In the genomic region with DNA sequence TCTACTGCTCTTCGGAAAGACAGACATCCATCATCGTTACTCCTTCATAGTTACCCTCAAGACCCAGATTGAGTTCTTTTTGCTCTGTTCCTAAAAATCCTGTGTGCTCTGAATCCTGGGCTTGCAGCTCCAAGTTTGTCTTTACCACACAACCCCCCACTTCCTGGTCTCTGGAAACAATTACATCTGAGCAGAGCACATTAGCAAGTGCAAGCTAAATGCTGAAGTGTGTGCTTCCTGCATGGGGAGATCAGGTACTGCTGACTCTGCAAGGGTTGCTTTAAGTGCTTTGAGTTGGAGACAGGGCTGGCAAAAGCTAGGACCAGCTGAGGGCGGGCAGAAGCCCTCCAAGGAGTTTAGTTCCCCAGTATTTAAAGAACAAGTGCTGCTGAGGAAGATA, we compare ENCODE assay signal across 19 mouse cellular contexts.
A peak's percentile ranks its signal among the peaks of the same experiment; 100 is the strongest.
DNase-seq lines count a peak whose midpoint lies in the region; ATAC-seq and TF ChIP-seq lines count a peak whose summit lies in the region.
"Had no signal": no experiment of that assay in that cellular context is flagged by ENCODE, and none has a peak within 500 bp of the region (broad histone marks: within the 10 kb centered on the region; RNA-seq: fewer than 3 reads in every experiment).

No protein-coding gene starts in this region.

- peaks cover 12% of the 10 kb centered on the region for H3K4me1 ChIP-seq in embryonic facial prominence, embryonic 13.5 days
- H3K4me1 ChIP-seq in limb, embryonic 13.5 days, result peaks cover 15% of the 10 kb centered on the region
- H3K4me1 ChIP-seq in cerebellum, adult 2 months (ENCODE audit: control insufficient read depth, insufficient read depth, low read length), result no peaks in the 10 kb centered on the region
- H3K4me1 ChIP-seq in midbrain, embryonic 15.5 days, result no peaks in the 10 kb centered on the region
- no peaks in the 10 kb centered on the region for H3K4me1 ChIP-seq in thymus, adult 2 months (replicated peaks; ENCODE audit: control insufficient read depth, insufficient read depth, low read length)
- H3K4me1 ChIP-seq: kidney, embryonic 15.5 days; liver, embryonic 15.5 days; midbrain, embryonic 10.5 days; neural tube, embryonic 15.5 days had no signal

- TF ChIP-seq CTCF in cerebellum, adult 2 months (IDR thresholded peaks at IDR 0.05; ENCODE audit: borderline replicate concordance, insufficient read depth, low read depth, low read length), result no peak
- TF ChIP-seq CTCF in thymus, adult 2 months (IDR thresholded peaks at IDR 0.05; ENCODE audit: borderline replicate concordance, control insufficient read depth, extremely low read depth, insufficient read depth, low read length, poor library complexity), result no peak

- 36% methylated on average over 3 of the region's 3 CpGs for WGBS in embryonic facial prominence, embryonic 13.5 days
- WGBS in limb, embryonic 13.5 days, result 23% methylated on average over 3 of the region's 3 CpGs
- 73% methylated on average over 3 of the region's 3 CpGs for WGBS in cerebellum, adult 2 months
- WGBS in midbrain, embryonic 15.5 days, result 69% methylated on average over 3 of the region's 3 CpGs
- WGBS in thymus, adult 2 months, result 64% methylated on average over 3 of the region's 3 CpGs

- no peak overlapping the region for H3K9ac ChIP-seq in embryonic facial prominence, embryonic 13.5 days
- H3K9ac ChIP-seq in limb, embryonic 13.5 days, result no peak overlapping the region
- H3K9ac ChIP-seq in midbrain, embryonic 15.5 days, result no peak overlapping the region
- H3K9ac ChIP-seq: kidney, embryonic 15.5 days; liver, embryonic 15.5 days; neural tube, embryonic 15.5 days had no signal

- H3K27ac ChIP-seq in embryonic facial prominence, embryonic 13.5 days, result peak overlapping the region; percentile 22; the same call in 1 of the 2 replicates
- no peak overlapping the region; the same call in 1 of the 2 replicates for H3K27ac ChIP-seq in limb, embryonic 13.5 days
- no peak overlapping the region for H3K27ac ChIP-seq in cerebellum, adult 2 months (ENCODE audit: insufficient read depth, low read length)
- H3K27ac ChIP-seq in midbrain, embryonic 15.5 days, result no peak overlapping the region
- H3K27ac ChIP-seq in thymus, adult 2 months (ENCODE audit: control insufficient read depth, insufficient read depth, low read length), result no peak overlapping the region
- H3K27ac ChIP-seq: heart, embryonic 10.5 days; kidney, embryonic 15.5 days; liver, embryonic 15.5 days; midbrain, embryonic 10.5 days; neural tube, embryonic 15.5 days had no signal

- H3K36me3 ChIP-seq in embryonic facial prominence, embryonic 13.5 days, result no peaks in the 10 kb centered on the region
- H3K36me3 ChIP-seq in limb, embryonic 13.5 days, result no peaks in the 10 kb centered on the region
- H3K36me3 ChIP-seq in midbrain, embryonic 15.5 days (replicated peaks), result no peaks in the 10 kb centered on the region
- H3K36me3 ChIP-seq in thymus, adult 2 months (ENCODE audit: control insufficient read depth, insufficient read depth, low read length), result no peaks in the 10 kb centered on the region
- H3K36me3 ChIP-seq: heart, embryonic 10.5 days; kidney, embryonic 15.5 days; liver, embryonic 15.5 days; midbrain, embryonic 10.5 days; neural tube, embryonic 15.5 days had no signal

- H3K9me3 ChIP-seq in embryonic facial prominence, embryonic 13.5 days, result no peaks in the 10 kb centered on the region
- no peaks in the 10 kb centered on the region for H3K9me3 ChIP-seq in limb, embryonic 13.5 days
- H3K9me3 ChIP-seq in midbrain, embryonic 15.5 days, result no peaks in the 10 kb centered on the region
- H3K9me3 ChIP-seq: heart, embryonic 10.5 days; kidney, embryonic 15.5 days; liver, embryonic 15.5 days; midbrain, embryonic 10.5 days; neural tube, embryonic 15.5 days had no signal

- H3K4me2 ChIP-seq in embryonic facial prominence, embryonic 13.5 days, result no peak overlapping the region
- H3K4me2 ChIP-seq in limb, embryonic 13.5 days (replicated peaks), result 0 out of 2 replicates have a peak overlapping the region, but pooled peaks have one; percentile 3
- H3K4me2 ChIP-seq in midbrain, embryonic 15.5 days, result no peak overlapping the region
- H3K4me2 ChIP-seq: kidney, embryonic 15.5 days; liver, embryonic 15.5 days; neural tube, embryonic 15.5 days had no signal

- intact Hi-C loops in heart, postnatal 10 days (cut with DNase I), result no loop called here

- no peak overlapping the region for H3K4me3 ChIP-seq in embryonic facial prominence, embryonic 13.5 days
- H3K4me3 ChIP-seq in limb, embryonic 13.5 days, result no peak overlapping the region
- H3K4me3 ChIP-seq in cerebellum, adult 2 months (replicated peaks; ENCODE audit: insufficient read depth, low read depth, low read length), result no peak overlapping the region
- no peak overlapping the region for H3K4me3 ChIP-seq in midbrain, embryonic 15.5 days
- no peak overlapping the region for H3K4me3 ChIP-seq in thymus, adult 2 months (ENCODE audit: control insufficient read depth, insufficient read depth, low read length)
- H3K4me3 ChIP-seq: heart, embryonic 10.5 days; kidney, embryonic 15.5 days; liver, embryonic 15.5 days; midbrain, embryonic 10.5 days; neural tube, embryonic 15.5 days had no signal

- peak; percentile 1 to 4 for DNase-seq in heart, postnatal 10 days
- DNase-seq in heart, adult 18-20 months, result no peak
- DNase-seq in embryo, embryonic 10 days (ENCODE audit: low spot score), result peak; percentile 41
- DNase-seq in cerebellum, adult 2 months, result no peak
- no peak for DNase-seq in thymus, adult 2 months
- DNase-seq: adrenal gland, postnatal 10 days; cerebellum, adult 11-12 months; gastrocnemius, postnatal 14 days; heart, postnatal 14 days; lung, postnatal 36 days; thymus, postnatal 4 days had no signal

- H3K27me3 ChIP-seq in embryonic facial prominence, embryonic 13.5 days, result no peaks in the 10 kb centered on the region
- no peaks in the 10 kb centered on the region for H3K27me3 ChIP-seq in limb, embryonic 13.5 days
- H3K27me3 ChIP-seq in cerebellum, adult 2 months (ENCODE audit: control insufficient read depth, insufficient read depth, low read length), result no peaks in the 10 kb centered on the region
- H3K27me3 ChIP-seq in midbrain, embryonic 15.5 days (replicated peaks), result no peaks in the 10 kb centered on the region
- no peaks in the 10 kb centered on the region for H3K27me3 ChIP-seq in thymus, adult 2 months (ENCODE audit: control insufficient read depth, insufficient read depth, low read length)
- H3K27me3 ChIP-seq: kidney, embryonic 15.5 days; liver, embryonic 15.5 days; neural tube, embryonic 15.5 days had no signal

- peak; percentile 67; the same call in 1 of the 2 replicates for ATAC-seq in embryonic facial prominence, embryonic 13.5 days (ENCODE audit: insufficient number of reproducible peaks, insufficient read depth, low FRiP score, low TSS enrichment, low read depth)
- peak; percentile 85 for ATAC-seq in limb, embryonic 13.5 days (ENCODE audit: low FRiP score, low read depth)
- no peak for ATAC-seq in midbrain, embryonic 15.5 days (replicated peaks)

- no peak for TF ChIP-seq POLR2A in cerebellum, adult 2 months (IDR thresholded peaks at IDR 0.05; ENCODE audit: borderline replicate concordance, insufficient read depth, low read length)
- TF ChIP-seq POLR2A in thymus, adult 2 months (IDR thresholded peaks at IDR 0.05; ENCODE audit: control insufficient read depth, extremely low read depth, insufficient read depth, low read length, poor library complexity), result no peak

Comparison
In these comparisons a context has a peak if more than half of its experiments do, and no peak if none do; other contexts are left out.
1. DNase-seq: peak in heart, postnatal 10 days (2 of 2) and embryo, embryonic 10 days (single experiment); none in heart, adult 18-20 months (0 of 2), cerebellum, adult 2 months (0 of 2) and thymus, adult 2 months (single experiment).